Mouse (Mus musculus) layer of hippocampus, postnatal 14 days (tissue): ENCODE measurements at regions not wholly inside any gene's neighbourhood (a gene's known extent, or its start where the extent isn't known, plus 50 kb on each side); places are given as distances from the start of the nearest gene placed in this dataset.
"Not testable (repeated sequence)": the region's sequence is repeated elsewhere in the genome, so short reads cannot be mapped to it uniquely, and the experiment has no call there.

ENCODE experiments used
- DNase-seq, 2 experiments: peaks; one replicate each; pipeline ENCODE4 v3.0.0; 2021 to 2022; ENCODE audit warnings: low spot score in 2 of 2, mixed read lengths in 1 of 2

DNA sequence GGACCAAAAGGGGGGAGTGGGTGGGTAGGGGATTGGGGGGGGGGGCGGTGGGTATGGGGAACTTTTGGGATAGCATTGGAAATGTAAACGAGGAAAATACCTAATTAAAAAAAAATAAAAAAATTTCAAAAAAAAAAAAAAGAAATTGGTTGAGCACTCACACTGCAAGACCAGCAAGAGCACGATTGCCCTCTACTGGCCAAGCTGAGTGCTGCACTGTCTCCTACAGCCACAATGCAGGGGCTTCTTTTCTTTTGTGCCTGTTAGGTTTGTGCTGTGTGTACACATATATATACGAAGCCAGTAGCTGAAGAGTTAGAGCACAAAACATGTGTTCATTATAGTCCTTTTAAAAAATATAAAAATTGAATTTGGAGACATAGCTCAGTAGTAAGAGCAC, 55.6 kb downstream of the Mup20 start:
- DNase-seq, result peak; percentile 17 to 33

- not testable (repeated sequence) for DNase-seq
These were observed 64.0 kb downstream of the Mup20 start for GRCm38 (mm10) chr4:61989941-61990340.

DNA sequence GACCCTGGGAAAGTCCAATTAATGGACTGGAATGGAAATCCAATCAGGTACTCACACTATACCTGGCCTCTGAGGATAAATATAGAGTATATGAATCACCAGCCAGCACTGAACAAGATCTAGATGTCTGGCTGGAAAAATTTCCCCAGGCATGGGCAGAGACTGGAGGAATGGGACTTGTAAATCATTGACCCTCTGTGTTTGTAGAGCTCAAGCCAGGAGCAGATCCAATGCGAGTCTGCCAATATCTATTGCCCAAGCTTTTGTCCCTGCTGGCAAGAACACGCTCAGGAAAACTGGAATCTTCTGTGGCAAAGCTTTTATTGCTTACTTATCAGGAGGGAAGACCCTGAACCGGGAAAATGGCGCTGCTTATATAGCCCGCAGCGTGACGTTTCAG, 77.8 kb downstream of the Mup20 start:
- DNase-seq, result no peak

- no peak for DNase-seq
These were observed 80.7 kb downstream of the Mup20 start for GRCm38 (mm10) chr4:61973236-61973635.

GRCm38 (mm10) chr4:61969691-61970090, 84.3 kb downstream of the Mup20 start:
- DNase-seq, result no peak

- DNase-seq, result not testable (repeated sequence)
These were observed 86.3 kb downstream of the Mup20 start for GRCm38 (mm10) chr4:61967674-61968073.

DNA sequence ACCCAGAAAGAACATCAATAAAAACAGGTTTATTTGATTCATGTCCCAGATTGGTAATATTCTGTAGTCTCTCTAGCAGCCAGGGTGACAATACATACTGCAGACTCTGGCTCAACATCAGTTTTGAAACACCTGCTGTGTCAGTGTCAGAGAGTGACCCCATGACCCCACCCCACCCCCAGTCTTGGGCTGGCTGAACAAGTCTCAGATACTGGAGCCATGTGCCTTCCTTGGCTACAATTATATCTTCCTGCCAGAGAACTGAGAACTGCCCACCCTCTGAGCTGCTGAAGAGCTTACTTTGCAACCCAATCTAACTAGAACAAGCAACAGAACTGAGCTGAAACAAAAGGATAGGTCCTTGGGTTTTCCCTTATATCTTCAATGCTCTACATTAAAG, 91.6 kb downstream of the Mup20 start:
- DNase-seq, result no peak
